Mouse (Mus musculus): Measurements from ENCODE around the gene Ubash3b.

Gene Ubash3b

GRCm38 (mm10) chr9:41091187-41091586 is 70.3 kb downstream of the Ubash3b start:
- no peak for DNase-seq (ENCODE audit: low spot score in 2 of 2)

- no peak for DNase-seq (ENCODE audit: low spot score in 2 of 2)
These were observed 73.6 kb downstream of the Ubash3b start for GRCm38 (mm10) chr9:41087831-41088383.

DNA sequence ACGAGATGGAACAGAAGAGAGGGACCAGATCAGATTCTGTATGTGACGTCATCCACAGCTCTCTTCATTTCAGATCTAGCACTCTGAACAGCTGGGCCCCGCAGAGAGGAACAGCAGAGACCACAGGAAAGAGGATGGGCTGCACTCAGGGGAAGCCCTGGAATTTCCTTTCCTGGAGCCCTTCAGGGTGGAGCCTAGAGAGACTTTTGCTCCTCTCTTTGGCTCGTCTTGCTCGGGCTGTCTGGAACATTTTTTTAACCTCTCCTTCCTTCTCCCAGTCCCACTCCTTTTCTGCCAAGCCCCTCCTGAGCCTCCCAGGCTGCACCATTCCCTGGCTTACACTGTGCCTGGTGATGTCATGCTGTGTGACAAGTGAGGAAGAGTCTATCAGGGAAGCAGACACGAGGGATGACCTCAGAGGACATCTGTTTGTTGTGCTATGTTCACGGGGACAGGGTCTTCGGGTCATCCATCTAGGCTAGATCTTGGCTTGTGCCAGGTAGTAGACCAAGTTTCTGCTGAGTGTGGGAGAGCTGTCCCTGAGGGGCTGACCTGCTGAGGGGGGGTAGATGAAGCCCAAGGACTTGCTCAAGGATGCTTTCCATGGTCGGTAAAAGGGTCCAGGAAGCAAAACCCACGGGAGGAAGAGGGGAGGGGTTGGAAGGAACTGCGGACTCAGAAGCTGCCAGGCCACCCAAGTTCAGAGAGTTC is 77.2 kb downstream of the Ubash3b start:
- DNase-seq (ENCODE audit: low spot score in 2 of 2) = peak in 1 of 2 experiments; percentile 51

DNA sequence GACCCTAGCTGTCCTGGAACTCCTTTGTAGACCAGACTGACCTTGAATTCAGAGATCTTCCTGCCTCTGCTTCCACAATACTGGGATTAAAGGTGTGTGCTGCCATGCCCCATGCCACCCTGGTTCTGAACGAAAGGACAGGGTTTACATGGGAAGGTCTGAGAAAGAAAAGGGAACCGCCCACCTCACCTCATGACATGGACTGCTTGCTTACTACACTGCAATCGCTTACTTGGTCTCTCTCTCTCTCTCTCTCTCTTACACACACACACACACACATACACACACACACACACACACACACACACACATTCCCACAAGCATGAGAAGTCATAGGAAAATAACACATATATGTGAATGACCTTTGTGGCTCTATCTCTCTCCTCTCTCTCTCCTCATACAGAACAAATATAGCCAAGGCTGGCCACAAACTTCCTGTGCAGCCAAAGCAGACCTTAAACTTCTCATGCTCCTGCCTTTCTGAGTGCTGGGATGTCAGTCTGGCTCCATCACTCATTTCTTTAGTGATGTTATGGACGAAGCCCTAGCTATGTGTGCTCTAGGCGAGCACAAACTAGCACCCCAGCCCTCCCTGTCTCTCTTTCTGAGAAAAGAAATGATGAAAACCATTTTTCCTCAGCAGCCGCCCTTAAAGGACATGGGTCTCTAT is 78.0 kb downstream of the Ubash3b start:
- DNase-seq (ENCODE audit: low spot score in 2 of 2) = no peak

DNA sequence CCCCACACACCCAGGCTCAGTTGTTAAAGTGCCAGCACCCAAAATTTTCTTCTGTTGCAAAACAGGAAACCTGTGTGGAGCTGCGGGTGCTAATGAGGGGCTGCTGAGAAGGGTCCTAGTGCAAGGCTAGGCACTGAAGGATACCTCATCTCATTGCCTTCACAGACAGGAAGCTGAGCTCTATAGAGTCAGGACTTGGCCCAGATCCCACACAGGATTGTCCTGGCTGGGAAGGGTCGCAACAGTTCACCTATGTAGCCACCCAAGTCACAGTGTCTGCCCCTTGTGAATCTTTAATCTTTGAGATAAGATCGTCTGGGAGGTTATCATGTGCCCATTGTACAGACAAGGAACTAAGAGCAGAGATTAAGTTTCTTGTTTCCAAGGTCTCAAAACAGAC is 78.6 kb downstream of the Ubash3b start:
- no peak for DNase-seq (ENCODE audit: low spot score in 2 of 2)

DNA sequence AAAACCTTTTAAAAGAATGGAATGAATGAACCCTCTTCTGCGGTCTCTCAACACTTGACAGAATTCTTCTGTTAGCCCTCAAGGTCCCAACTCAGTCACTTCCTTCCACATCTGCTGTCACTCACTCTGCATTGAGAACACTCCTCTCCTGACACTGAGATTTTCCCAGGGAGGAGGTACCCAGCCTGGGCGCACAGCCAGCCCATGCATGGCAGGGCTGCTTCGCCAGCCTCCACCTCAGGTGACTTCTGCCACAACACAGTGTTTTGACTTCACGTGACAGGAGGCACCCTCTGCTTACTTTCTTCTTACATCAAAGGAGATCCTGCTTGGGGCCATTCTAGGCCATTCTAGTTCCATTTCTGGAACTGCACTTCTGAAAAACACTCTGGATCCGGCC is 80.6 kb downstream of the Ubash3b start:
- DNase-seq (ENCODE audit: low spot score in 2 of 2) = no peak

DNA sequence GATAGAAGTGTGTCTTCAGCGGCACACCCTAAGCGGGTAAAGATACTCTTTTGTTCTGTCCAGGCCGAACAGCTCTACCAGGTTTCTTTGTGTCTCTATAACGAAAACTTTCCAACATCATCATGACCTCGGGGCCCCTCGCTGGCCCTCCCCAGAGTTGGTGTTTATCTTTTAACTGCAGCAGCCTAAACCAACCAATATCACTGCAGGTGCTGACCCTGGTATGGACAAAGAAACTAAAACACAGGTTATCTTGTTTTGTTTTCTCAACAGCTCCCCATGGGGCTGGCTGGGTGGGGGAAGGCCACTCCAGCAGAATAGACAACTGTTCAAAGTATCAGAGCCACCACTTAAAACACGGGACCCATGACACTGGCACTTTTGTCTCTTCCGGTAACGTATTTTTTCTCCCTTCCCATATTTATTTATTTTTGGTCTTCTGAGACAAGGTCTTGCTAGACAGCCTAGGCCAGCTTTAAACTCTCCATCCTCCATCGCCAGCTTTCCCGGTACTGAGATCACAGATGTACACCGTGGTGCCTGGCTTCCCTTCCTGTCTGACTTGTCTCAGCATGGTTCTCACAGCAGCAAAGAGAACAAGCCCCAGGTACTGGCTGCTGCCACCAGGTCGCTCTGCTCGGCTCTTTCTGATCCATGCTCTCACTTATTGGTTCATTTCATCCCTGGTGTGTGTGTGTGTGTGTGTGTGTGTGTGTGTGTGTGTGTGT is 81.9 kb downstream of the Ubash3b start:
- DNase-seq (ENCODE audit: low spot score in 2 of 2) = no peak

GRCm38 (mm10) chr9:41078198-41078597 is 83.3 kb downstream of the Ubash3b start:
- DNase-seq (ENCODE audit: low spot score in 2 of 2) = no peak

- no peak for DNase-seq (ENCODE audit: low spot score in 2 of 2)
These were observed 85.3 kb downstream of the Ubash3b start for GRCm38 (mm10) chr9:41076150-41076549.

GRCm38 (mm10) chr9:41075528-41075927 is 86.0 kb downstream of the Ubash3b start:
- DNase-seq (ENCODE audit: low spot score in 2 of 2) = no peak

- DNase-seq (ENCODE audit: low spot score in 2 of 2) = no peak
These were observed 88.1 kb downstream of the Ubash3b start for GRCm38 (mm10) chr9:41073196-41074009.

GRCm38 (mm10) chr9:41072786-41073185 is 88.7 kb downstream of the Ubash3b start:
- DNase-seq (ENCODE audit: low spot score in 2 of 2) = no peak

GRCm38 (mm10) chr9:41071906-41072511 is 89.5 kb downstream of the Ubash3b start:
- DNase-seq (ENCODE audit: low spot score in 2 of 2) = no peak

DNA sequence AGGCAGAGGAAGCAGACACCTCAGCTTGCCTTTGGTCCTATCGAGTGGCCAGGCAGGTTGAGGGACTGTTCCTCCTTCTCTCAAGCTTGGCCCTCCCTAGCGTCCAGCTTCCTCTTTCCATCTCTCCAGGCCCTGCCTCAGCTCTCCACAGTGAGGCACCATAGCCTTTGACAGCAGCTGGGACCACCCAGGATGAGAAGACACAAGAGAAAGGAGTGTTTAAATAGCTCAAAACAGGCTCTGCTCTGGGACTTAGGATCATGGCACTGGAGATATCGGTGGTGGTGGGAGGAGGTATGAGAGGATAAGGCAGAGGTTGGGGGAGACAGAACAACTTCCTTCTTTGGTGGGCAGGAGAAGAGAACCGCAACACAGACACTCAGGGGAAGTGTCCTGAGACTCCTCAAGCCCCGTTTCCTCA is 90.7 kb downstream of the Ubash3b start:
- peak in 1 of 2 experiments; percentile 31 for DNase-seq (ENCODE audit: low spot score in 2 of 2)

- no peak for DNase-seq (ENCODE audit: low spot score in 2 of 2)
These were observed 92.0 kb downstream of the Ubash3b start for GRCm38 (mm10) chr9:41069509-41069908.

GRCm38 (mm10) chr9:41061446-41061845 is 100.1 kb downstream of the Ubash3b start:
- no peak for DNase-seq (ENCODE audit: low spot score in 2 of 2)

- no peak for DNase-seq (ENCODE audit: low spot score in 2 of 2)
These were observed 100.9 kb downstream of the Ubash3b start for GRCm38 (mm10) chr9:41060617-41061016.

GRCm38 (mm10) chr9:41058765-41059535 is 102.5 kb downstream of the Ubash3b start:
- DNase-seq (ENCODE audit: low spot score in 2 of 2) = no peak

DNA sequence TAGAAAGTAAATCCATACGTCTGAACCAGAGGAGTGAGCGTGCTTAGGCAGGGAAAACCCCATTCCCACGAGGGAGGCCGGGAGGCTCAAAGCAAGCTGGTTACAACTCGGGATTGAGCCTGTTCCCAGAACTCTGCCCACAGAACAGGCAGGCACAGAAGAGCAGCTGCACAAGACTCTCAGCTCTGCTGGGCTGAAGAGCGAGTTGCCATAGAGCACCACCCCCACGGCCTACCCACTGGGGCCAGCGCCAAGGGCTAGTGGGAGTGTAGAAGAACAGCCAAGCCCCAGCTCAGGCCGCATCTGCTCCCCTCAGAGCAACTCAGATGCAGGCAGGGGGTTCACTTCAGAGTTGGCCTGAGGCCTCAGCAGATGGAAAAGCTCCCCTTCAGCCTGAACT is 107.3 kb downstream of the Ubash3b start:
- DNase-seq (ENCODE audit: low spot score in 2 of 2) = no peak

DNA sequence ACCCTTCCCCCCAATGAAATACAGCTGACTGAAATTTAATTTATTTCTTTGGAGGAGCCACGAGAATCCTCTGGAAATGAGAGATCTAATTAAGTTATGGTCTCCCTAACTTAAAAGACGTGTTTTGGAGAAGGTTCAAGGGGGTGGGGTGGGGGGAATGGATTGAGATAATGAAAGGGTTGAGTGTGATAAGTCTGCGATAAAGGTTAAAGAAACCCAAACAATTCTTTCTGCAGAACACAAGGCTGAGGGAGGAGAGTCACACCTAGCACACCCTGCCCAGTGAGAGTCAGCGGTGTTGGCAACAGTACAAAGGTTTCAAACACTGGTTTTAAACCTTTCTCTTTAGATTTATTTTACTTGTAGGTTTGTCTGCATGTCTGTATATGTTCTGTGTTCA is 108.0 kb downstream of the Ubash3b start:
- no peak for DNase-seq (ENCODE audit: low spot score in 2 of 2)
